Mouse (Mus musculus) frontal cortex, postnatal 10 days (tissue): ENCODE results near the gene Med20.
"Not testable (repeated sequence)": the region's sequence is repeated elsewhere in the genome, so short reads cannot be mapped to it uniquely, and the experiment has no call there.

Experiments used
- DNase-seq, 2 experiments: peaks; one replicate each; pipeline ENCODE4 v3.0.0; 2022; ENCODE audit warnings: low spot score in 2 of 2, mixed read lengths in 1 of 2

Gene Med20

DNA sequence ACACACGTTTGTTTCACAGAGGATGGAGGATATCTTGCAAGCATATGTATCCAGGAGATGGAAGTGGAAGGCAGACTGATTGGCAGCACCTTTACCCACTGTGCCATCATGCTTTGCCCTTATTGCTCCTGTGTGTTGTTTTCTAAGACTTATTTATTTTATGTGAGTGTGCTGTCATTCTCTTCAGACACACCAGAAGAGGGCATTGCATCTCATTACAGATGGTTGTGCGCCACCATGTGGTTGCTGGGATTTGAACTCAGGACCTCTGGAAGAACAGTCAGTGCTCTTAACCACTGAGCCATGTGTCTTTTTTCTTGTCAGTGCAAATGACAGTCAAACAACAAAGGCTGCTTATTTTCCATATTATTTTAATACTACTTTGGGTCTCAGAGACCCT is 16.4 kb downstream of the Med20 start:
- no peak for DNase-seq

DNA sequence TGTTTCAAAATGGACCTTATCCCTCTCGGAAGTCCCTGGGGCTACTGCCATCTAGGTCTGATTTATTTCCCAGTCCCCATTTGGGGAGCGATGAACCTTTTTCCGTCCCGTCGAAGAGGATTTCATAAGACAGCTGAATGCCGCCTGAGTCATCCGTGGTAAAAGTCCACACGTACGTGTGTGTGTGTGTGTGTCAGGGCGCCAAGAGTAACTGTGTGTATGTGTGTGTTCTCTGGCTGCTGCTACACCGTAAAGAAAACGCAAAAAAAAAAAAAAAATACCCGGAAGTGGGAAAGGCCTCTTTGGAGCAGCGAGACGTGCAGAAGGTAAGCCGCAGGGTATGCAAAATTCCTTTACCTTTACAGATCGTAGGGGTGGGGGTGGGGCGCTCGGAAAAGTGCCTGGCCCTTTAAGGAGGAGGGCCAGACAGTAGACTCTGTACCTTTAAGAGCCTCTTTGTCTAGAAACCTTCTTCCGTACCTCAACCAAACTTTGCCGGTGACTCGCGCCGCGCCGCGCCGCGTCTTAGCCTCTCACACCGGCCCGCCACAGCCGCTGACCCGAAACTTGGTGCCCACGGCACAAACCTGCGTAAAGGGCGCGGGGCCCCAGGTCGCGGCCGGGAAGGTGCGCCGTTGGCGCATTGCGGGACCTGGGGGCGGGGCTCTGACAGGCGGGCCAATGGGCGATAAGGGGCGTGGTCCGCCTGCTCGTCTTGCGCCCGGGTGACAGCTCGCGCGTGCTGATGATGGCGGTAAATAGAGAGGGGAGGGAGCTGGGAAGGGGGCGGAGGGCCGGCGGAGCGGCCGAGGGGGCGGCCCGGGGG is 17.7 kb downstream of the Med20 start:
- peak; percentile 92 to 94 for DNase-seq

DNA sequence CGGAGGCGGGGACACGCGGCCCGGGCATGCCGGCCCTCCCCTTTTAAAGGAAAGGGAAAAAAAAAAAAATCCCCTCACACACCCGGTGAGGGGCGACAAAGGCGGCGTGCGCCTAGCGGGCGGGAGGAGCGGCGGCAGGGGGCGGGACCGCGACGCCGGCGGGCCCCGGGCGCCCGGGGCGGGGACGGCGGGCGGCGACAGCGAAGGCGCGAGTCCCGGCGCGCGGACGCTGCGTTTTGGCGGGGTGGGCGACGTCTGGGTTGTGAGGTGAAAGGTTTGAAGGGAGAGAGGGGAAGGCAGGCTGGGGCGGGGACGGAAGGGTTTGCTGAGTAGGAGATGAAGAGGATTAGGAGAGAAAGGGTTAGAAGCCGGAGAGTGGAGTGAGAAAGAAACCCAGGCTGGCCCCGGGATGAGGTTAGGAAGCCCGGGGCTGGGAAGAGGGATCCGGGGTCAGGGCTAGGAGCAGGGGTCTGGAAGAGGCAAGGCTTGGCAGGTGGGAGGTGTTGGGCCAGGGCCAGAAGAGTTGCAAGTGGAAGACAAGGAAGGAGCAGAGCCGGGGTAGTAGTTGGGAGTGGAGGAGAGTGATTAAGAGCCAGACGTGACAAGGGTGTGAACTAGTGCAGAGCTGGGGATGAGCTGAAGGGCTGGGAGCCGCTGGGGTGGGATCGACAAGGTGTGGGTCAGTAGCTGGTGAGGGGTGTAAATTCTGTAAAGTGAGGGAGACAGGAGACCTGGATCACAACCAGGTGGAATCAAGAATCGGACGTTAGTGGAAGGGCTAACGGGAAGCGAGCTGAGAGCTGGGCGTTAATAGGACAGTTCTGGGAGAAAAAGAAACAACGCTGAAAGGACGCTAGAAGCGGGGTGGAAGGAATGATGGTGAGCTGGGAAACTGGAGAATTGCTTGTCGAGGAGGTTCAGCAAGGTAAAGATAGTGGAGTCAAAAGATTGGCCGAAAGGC is 18.6 kb downstream of the Med20 start:
- peak in 1 of 2 experiments; percentile 51 for DNase-seq

DNA sequence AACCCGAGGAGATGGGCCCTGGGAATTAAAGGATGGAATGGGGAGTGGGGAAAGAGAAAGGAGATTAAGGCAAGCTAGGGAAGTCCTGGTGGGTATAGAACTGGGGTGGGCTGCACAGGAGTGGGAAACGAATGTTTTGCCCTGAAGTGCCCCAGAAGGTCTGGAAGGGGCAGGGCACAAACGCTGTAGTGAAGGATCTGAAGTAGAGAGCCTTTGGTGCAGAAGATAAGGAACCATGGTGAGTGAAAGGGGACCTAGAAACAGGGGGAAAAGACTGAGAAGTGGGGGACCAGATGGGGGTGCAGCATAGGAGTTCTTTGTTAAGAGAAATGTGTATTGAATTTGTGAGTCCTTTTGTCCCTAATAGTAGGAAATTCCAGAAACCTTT is 19.3 kb downstream of the Med20 start, which contains the start of gene Usp49:
Gene Usp49, plus strand, starts transcription at position 13 of the 388 bp plus-strand sequence.
- DNase-seq = no peak

DNA sequence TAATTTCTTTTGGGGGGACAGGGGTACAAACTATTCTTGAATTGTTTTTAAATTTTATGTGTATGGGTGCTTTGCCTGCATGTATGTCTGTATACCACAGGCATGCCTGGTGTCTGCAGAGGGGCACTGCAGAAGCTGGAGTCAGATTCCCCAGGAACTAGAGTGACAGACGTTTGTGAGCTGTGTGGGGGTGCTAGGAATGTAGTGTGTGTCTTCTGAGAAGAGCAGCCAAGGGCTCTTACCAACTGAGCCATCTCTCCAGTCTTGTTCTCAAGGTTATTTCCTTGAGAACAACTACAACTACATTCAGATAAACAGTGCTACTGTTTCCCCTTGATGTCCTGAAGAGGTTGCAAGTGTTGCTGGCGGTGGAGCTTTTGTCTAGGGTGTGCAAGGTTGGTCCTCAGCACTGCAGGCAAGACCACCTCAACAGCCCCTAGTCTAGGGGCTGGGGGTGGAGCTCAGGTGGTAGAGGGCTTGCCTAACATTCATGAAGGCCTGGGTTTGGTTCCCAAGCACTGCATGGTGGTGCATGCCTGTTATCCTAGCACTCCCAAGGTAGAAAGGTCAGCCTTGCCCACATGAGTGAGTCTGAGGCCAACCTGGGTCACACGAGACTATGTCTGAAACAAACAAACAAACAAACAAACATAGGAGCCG is 20.9 kb downstream of the Med20 start:
- no peak for DNase-seq

DNA sequence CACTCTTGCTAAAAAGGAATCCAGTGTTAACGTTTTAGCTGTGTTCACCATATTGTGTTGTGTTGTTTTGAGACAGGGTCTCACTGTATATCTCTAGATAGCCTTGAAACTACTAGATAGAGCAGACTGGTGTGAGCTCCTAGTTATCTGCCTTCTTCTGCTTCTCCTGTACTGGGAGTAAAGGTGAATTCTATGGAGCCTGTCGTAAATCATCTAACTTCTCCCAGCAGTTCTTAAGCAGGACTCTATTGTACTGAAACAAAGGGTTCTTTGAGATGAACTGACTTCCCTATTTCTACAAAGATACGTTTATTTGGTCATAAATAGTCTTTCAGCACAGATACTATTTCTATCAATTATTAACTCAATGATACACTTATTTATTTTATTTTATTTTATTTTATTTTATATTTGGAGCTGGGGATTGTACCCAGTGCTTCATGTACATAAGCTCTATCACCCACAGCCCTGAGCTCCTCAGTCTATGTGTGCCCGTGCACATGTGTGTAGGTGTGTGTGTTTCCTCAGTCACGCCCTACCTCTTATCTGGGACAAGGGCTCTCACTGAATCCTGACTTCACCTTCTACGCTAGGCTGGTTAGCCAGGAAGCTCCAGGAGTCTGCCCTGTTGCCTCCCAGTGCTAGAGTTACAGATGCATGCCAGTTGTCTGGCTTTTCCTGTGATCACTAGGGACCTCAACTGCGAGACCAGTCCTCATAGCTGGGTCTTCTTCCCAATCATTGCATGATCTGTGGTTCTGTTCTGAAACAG is 22.8 kb downstream of the Med20 start:
- DNase-seq = no peak

DNA sequence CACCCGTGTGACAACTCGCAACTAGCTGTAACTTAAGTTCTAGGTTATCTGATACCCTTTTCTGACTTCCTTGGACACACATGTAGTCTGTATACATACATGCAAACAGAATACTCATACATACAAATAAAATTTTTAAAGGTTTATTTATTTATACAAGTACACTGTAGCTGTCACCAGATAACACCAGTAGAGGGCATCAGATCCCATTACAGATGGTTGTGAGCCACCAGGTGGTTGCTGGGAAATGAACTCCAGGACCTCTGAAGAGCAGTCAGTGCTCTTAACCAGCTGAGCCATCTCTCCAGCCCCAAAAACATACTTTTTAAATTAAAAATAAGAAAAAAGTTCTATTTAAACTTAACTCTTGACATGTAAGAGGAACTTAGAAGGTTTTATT is 31.6 kb downstream of the Med20 start:
- DNase-seq = no peak

DNA sequence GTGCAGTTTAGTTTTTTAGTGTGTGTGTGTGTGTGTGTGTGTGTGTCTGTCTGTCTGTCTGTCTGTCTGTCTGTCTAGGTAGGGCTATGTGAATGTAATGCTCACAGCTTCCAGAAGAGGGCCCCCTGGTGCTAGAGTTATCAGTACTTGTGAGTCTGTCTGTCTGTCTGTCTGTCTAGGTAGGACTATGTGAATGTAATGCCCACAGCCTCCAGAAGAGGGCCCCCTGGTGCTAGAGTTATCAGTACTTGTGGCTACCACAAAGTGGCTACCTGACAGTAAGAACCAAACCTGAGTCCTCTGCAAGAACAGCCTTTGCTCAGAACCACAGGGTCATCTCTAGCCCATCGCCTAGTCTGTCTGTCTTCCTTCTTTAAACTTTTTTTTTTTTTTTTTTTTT is 35.3 kb downstream of the Med20 start:
- peak; percentile 49 for DNase-seq

DNA sequence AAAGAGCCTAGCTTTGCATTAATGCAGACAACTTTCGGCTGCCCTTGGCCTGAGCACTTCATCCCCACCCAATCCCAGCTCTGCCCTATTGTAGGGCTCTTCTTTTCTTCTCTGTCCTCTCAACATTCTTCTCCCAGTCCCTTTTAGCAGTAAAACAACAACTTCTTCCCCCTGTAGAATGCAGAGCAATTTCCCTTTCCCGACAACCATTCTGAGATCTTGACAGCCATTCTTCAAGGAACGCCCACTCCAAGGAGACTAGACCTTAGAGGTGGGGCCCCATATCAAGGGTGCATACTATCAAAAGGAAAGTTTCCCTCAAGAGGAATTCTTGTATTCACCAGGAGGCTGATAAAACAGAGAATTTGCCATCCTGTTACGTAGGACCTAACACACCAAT is 37.6 kb downstream of the Med20 start:
- no peak for DNase-seq

DNA sequence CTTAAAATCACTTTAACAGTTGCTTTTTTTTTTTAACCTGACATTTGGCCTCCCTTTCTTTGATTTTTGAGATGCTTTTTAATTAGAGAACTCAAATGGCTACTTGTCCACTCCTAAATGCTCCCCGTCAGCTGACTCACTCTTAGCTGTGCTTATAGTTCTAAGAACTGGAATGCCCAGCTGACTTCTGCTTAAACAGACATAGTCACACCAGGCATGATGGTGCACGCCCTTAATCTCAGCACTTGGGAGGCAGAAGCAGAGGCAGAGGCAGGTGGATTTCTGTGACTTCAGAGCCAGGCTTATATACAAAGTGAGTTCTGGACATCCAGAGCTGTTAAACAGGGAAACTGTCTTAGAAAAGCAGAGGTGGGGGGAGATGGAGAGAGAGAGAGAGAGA is 40.6 kb downstream of the Med20 start:
- DNase-seq = no peak

DNA sequence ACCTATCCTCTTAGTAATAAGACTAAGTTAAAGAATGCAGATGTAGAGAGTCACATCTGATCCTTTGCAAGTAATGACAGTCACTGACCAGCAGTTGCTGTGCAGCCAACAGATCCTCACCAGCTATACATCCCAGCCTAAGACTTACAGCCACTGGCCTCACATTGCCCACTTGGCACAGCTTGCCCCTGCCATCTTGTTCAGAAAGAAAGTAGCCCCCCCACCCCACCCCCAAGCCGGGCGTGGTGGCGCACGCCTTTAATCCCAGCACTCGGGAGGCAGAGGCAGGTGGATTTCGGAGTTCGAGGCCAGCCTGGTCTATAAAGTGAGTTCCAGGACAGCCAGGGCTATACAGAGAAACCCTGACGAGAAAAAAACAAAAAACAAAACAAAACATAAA is 43.0 kb downstream of the Med20 start:
- DNase-seq = not testable (repeated sequence)

DNA sequence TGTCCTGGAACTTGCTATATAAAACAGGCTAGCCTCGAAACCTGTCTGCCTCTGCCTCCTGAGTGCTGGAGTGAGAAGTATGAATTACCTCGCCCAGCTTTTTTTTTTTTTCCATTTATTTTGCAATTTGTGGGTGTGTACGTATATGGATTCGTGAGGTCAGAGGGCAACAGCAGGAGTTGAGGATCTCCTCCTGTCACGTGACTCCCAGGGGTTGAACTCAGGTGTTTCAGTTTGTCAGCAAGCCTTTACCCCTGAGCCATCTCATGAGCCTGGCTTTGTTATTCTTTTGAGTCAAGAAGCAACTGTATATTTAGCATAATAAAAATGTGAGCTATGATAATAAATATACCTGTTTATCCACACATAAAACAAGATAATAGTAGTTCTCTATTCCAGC is 44.3 kb downstream of the Med20 start:
- no peak for DNase-seq

DNA sequence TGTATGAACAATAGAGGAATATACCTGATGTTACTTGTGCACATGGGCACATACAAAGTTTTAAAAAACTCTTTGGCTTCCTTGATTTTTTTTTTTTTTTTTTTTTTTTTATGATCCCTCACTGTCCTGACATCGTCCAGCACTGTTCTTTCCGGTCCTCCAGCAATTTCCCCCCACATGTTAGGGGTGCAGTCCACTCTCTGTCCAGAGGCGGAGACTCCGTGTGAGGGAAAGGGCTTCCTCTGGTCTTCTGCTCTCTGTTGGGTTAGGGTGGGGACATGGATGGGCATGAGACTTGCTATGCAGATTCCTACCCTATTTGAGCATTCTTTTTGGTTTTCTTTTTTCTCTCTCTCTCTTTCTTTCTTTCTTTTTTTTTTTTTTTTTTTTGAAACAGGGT is 46.5 kb downstream of the Med20 start:
- DNase-seq = no peak

DNA sequence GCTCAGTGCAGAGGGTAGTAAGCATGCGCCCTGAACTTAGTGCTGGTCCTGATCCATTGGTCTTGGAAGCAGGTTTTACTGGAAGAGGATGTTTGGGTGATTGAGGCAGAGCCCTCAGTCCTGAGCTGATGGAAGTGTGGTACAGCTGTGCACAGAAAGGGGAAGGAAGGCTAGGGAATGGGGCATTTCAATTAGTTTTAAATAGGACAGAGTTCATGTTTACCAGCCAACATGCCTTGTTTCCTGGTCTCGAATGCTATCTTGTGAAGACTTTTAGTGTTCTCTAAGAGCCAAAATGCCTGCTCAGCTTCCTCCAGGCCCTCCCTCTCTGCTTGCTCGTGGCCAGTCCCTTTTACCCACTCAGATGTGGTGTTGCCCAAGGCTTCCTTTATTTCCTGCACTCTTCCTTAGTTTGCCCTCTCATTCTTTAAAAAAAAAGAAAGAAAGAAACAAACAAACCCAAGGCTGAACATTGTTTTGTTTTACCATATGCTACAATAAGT is 47.4 kb downstream of the Med20 start:
- no peak for DNase-seq

DNA sequence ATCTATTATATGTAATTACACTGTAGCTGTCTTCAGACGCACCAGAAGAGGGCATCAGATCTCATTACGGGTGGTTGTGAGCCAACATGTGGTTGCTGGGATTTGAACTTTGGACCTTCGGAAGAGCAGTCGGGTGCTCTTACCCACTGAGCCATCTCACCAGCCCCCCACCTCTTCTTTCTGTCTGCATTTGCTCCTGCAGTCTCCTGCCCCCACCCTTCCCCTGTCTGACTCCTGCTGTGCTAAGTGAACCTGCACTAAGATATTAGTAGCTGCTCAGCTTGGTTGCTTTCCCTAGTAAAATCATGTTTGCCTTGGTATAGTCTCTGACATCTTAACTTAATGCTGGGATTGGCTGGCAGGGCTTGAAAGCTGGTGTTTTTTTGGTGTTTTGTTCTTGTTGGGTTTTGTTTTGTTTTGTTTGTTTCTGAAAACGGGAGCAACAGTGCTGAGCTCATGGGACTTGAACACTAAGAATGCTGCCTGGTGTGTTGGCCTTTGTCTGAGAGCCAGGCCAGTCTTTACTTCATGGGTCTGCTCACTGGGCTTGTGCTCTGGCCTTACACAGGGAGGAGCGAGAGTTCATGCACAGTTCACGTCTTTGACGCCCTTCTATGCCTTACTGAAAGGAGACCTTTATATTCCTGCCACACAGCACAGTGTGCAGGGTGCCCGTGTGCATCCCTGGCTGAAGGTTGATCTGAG is 51.8 kb downstream of the Med20 start:
- no peak for DNase-seq

DNA sequence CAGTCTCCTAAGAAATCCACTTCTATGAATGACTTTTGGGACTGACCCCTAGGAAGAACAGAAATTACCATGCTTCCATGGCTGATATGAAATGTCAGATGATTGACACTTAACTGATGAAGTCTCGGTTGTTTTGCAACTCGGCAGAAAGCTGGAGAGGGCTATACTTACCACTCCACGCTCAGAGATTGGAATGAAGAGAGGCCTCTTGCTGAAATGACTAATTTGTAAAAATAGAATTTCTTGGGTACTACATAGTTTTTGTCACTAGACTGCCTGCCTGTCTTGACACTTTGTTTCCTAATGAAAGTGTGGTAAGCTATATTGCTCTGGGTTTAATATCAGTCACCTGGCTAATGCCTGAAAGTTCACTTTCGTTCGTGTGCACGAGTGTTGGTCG is 53.1 kb downstream of the Med20 start:
- DNase-seq = no peak

DNA sequence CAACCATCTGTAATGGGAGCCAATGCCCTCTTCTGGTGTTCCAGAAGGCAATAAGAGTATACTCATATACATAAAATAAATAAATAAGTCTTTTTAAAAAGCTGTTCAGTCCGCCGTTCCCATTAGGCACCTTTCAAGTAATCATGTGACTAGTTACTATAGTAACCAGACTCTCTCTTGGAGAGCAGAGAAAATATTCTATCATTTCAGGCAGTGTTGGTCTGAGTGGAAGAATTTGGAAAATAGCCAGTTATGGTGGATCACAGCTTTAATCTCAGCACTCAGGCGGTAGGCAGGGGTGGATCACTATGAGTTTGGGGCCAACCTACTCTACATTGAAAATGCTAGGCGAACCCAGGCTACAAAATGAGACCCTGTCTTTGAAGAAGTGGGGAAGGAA is 57.8 kb downstream of the Med20 start:
- DNase-seq = no peak

DNA sequence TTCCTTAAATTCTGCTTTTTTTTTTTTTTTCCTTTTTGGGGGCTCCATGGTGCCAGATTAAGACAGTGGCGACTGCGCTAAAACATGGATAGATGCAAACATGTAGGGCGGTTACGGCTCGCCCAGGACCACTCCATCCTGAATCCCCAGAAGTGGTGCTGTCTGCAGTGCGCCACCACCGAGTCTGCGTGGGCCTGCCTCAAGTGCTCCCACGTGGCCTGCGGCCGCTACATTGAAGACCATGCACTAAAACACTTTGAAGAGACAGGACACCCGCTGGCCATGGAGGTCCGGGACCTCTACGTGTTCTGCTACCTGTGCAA is 60.6 kb downstream of the Med20 start:
- no peak for DNase-seq

DNA sequence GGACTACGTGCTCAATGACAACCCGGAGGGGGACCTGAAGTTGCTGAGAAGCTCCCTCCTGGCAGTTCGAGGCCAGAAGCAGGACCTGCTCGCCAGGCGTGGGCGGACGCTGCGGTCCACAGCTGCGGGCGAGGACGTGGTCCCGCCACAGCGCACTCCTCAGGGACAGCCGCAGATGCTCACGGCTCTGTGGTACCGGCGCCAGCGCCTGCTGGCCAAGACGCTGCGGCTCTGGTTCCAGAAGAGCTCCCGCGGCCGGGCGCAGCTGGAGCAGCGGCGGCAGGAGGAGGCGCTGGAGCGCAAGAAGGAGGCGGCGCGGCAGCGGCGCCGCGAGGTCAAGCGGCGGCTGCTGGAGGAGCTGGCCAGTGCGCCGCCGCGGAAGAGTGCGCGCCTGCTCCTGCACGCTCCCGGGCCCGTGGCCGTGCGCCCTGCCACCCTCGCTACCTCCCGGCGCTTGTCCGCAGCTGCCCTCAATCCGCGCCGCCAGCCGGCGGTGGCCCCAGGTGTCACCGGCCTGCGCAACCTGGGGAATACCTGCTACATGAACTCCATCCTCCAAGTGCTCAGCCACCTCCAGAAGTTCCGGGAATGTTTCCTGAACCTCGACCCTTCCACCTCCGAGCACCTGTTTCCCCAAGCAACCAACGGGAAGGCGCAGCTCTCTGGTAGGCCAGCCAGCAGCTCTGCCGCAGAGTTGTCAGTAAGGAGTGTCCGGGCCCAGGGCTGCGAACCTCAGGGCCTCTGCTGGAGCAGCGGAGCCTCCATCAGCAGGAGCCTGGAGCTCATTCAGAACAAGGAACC is 61.1 kb downstream of the Med20 start:
- DNase-seq = peak in 1 of 2 experiments; percentile 43
